Mouse (Mus musculus): ENCODE measurements around the gene Bglap. TPM values are rescaled to one million over a fixed set of nuclear protein-coding genes. Genes with fewer than 3 reads are reported as not detected.

The Bglap gene
- polyA plus RNA-seq, 1 experiment from 2014 or later: not detected

- Histone ChIP-seq H3K27ac (ENCODE audit: low read depth, low read length) (no peak overlapping the region), H3K4me2 (no peak overlapping the region), H3K9ac (ENCODE audit: low read depth, low read length) (no peak overlapping the region), H3K4me3 (ENCODE audit: low read depth, low read length) (no peak overlapping the region), H3K27me3 (ENCODE audit: control insufficient read depth, insufficient read depth, low read length) (no peaks in the 10 kb centered on the region), H3K36me3 (ENCODE audit: control insufficient read depth, insufficient read depth, low read length) (peaks cover 76% of the 10 kb centered on the region), H3K4me1 (ENCODE audit: control insufficient read depth, insufficient read depth, low read length) (no peaks in the 10 kb centered on the region), H3K9me3 (replicated peaks; ENCODE audit: control insufficient read depth, low read length) (no peaks in the 10 kb centered on the region)
- 75% methylated on average over 13 of the region's 13 CpGs for WGBS (ENCODE audit: insufficient replicate concordance)
- no peak for ATAC-seq (replicated peaks; ENCODE audit: insufficient number of reproducible peaks, low FRiP score, low TSS enrichment)
Observed at GRCm38 (mm10) chr3:88350732-88351131, 33.5 kb downstream of the Bglap start.

GRCm38 (mm10) chr3:88339006-88339405 is 45.3 kb downstream of the Bglap start:
- H3K4me2 ChIP-seq: peak overlapping the region; percentile 63; the same call in 1 of the 2 replicates
- H3K27ac ChIP-seq (ENCODE audit: low read depth, low read length): no peak overlapping the region; the same call in 1 of the 2 replicates
- WGBS (ENCODE audit: insufficient replicate concordance): 68% methylated on average over 3 of the region's 3 CpGs
- H3K9me3 ChIP-seq (replicated peaks; ENCODE audit: control insufficient read depth, low read length): no peaks in the 10 kb centered on the region
- H3K4me1 ChIP-seq (ENCODE audit: control insufficient read depth, insufficient read depth, low read length): peaks cover 14% of the 10 kb centered on the region
- no peak overlapping the region for H3K9ac ChIP-seq (ENCODE audit: low read depth, low read length)
- no peak overlapping the region for H3K4me3 ChIP-seq (ENCODE audit: low read depth, low read length)
- peaks cover 24% of the 10 kb centered on the region for H3K36me3 ChIP-seq (ENCODE audit: control insufficient read depth, insufficient read depth, low read length)
- no peaks in the 10 kb centered on the region for H3K27me3 ChIP-seq (ENCODE audit: control insufficient read depth, insufficient read depth, low read length)
- no peak for ATAC-seq (replicated peaks; ENCODE audit: insufficient number of reproducible peaks, low FRiP score, low TSS enrichment)

DNA sequence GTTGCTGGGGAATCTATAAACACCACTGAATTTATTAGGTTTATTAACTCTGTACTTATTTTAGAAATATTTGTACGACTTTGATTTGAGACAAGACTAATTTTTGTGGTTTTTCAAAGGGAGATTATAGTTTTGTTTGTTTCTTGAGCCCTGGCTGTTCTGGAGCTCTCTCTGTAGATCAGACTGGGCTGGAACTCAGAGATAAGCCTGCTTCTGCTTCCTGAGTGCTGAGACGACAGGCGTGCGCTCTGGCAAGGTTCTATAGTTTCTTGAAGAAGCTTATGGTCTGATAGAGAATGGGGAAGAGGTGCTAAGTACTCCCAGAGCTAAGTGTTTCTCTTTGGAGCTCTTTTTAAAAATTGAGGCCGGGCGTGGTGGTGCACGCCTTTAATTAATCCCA is 45.9 kb downstream of the Bglap start:
- H3K4me1 ChIP-seq (ENCODE audit: control insufficient read depth, insufficient read depth, low read length): peaks cover 14% of the 10 kb centered on the region
- 71% methylated on average over 7 of the region's 7 CpGs for WGBS (ENCODE audit: insufficient replicate concordance)
- H3K4me2 ChIP-seq: peak overlapping the region; percentile 63; the same call in 1 of the 2 replicates
- H3K9ac ChIP-seq (ENCODE audit: low read depth, low read length): no peak overlapping the region
- H3K4me3 ChIP-seq (ENCODE audit: low read depth, low read length): no peak overlapping the region
- no peak for ATAC-seq (replicated peaks; ENCODE audit: insufficient number of reproducible peaks, low FRiP score, low TSS enrichment)
- no peaks in the 10 kb centered on the region for H3K9me3 ChIP-seq (replicated peaks; ENCODE audit: control insufficient read depth, low read length)
- no peak overlapping the region; the same call in 1 of the 2 replicates for H3K27ac ChIP-seq (ENCODE audit: low read depth, low read length)
- peaks cover 18% of the 10 kb centered on the region for H3K36me3 ChIP-seq (ENCODE audit: control insufficient read depth, insufficient read depth, low read length)
- H3K27me3 ChIP-seq (ENCODE audit: control insufficient read depth, insufficient read depth, low read length): no peaks in the 10 kb centered on the region

DNA sequence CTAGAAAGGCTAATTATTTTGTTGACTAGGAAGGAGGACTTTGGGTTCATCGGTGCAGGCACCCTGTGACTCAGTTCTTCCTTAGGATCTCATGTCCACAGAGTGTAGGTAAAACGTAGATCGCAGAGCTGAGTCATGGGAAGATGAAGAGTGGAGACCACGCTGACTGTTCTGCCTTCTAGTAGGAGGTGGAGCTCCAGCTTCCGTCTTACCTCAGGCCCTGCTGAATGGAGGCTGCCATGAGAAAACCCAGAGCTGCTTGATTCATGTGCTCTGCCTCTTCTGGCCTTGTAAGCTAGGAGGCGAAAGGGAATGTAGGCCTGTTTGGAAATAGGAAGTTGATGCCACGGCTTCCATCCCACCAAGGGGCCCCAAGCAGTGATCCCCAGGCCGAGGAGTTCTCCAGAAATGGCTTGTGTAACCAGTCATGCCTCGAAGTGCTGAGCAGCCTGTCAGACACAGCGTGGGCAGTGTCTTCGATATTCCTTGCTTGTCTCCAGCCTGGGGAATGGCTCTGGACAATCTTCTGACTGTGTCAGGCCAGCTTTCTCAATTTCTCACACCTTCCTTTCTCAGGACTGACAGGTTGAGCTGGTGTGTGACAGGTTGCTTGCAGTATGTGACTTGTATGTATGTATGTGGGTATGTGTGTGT is 46.8 kb downstream of the Bglap start:
- H3K4me1 ChIP-seq (ENCODE audit: control insufficient read depth, insufficient read depth, low read length): peaks cover 14% of the 10 kb centered on the region
- WGBS (ENCODE audit: insufficient replicate concordance): 65% methylated on average over 11 of the region's 11 CpGs
- peak overlapping the region; percentile 50 for H3K9ac ChIP-seq (ENCODE audit: low read depth, low read length)
- H3K9me3 ChIP-seq (replicated peaks; ENCODE audit: control insufficient read depth, low read length): no peaks in the 10 kb centered on the region
- no peak for ATAC-seq (replicated peaks; ENCODE audit: insufficient number of reproducible peaks, low FRiP score, low TSS enrichment)
- peak overlapping the region; percentile 94 for H3K27ac ChIP-seq (ENCODE audit: low read depth, low read length)
- no peaks in the 10 kb centered on the region for H3K27me3 ChIP-seq (ENCODE audit: control insufficient read depth, insufficient read depth, low read length)
- peaks cover 10% of the 10 kb centered on the region for H3K36me3 ChIP-seq (ENCODE audit: control insufficient read depth, insufficient read depth, low read length)
- peak overlapping the region; percentile 63 for H3K4me2 ChIP-seq
- H3K4me3 ChIP-seq (ENCODE audit: low read depth, low read length): peak overlapping the region; percentile 89

DNA sequence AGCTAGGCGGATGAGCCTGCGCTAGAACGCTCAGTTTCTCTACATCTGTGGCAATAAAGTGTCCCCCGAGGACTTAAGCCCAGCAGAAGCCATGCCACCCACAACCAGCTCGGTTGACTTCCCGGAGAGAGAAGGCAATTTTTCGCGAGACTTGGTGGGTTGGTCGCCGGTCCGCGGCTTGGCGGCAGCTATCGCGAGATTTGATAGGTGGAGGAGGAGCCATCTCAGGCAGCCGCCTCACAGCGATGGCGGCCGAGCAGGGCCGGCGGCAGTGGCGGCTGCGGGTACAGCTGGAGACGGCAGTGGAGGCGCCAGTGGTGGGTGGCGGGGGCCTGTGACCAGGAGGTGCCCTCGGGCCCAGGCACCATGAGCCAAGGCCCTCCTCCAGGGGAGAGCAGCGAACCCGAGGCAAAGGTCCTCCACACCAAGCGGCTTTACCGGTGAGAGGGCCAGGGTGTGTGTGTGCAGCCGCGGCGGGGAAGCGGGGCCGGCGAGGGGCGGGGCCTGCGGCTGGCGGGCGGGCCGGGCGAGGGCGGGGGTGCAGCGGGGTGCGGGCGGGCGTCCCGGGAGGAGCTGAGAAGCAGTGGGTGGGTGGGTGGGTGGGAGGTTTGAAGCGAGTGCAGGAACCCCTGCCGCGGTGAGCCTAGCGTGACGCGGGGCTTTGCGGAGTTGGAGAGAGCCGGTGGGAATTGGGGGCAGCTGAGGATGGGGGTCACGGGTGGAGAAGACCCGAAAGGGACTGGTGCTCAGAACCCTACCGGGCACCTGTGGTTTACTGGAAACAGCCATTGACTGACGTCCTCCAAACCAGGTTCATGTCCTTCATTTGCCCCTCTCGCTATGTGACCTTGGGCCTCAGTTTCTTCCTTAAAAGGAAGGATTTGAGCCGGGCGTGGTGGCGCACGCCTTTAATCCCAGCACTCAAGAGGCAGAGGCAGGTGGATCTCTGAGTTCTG is 47.9 kb downstream of the Bglap start, which contains the start of the genes Tmem79 and Smg5:
TSS of gene Tmem79 (minus strand) at position 91 of the 956 bp plus-strand sequence.
TSS of gene Smg5 (plus strand) at position 203 of the 956 bp plus-strand sequence.
- peak within 1 kb of the TSS; percentile 89 for H3K4me3 ChIP-seq (ENCODE audit: low read depth, low read length)
- peaks cover 14% of the 10 kb centered on the region for H3K4me1 ChIP-seq (ENCODE audit: control insufficient read depth, insufficient read depth, low read length)
- no peaks in the 10 kb centered on the region for H3K9me3 ChIP-seq (replicated peaks; ENCODE audit: control insufficient read depth, low read length)
- 1% methylated on average over 54 of the region's 66 CpGs for WGBS (ENCODE audit: insufficient replicate concordance)
- peak within 1 kb of the TSS; percentile 97 for H3K9ac ChIP-seq (ENCODE audit: low read depth, low read length)
- no peaks in the 10 kb centered on the region for H3K36me3 ChIP-seq (ENCODE audit: control insufficient read depth, insufficient read depth, low read length)
- ATAC-seq (replicated peaks; ENCODE audit: insufficient number of reproducible peaks, low FRiP score, low TSS enrichment): peak; percentile 86
- H3K4me2 ChIP-seq: peak within 1 kb of the TSS; percentile 82
- peak within 1 kb of the TSS; percentile 94 for H3K27ac ChIP-seq (ENCODE audit: low read depth, low read length)
- H3K27me3 ChIP-seq (ENCODE audit: control insufficient read depth, insufficient read depth, low read length): no peaks in the 10 kb centered on the region

DNA sequence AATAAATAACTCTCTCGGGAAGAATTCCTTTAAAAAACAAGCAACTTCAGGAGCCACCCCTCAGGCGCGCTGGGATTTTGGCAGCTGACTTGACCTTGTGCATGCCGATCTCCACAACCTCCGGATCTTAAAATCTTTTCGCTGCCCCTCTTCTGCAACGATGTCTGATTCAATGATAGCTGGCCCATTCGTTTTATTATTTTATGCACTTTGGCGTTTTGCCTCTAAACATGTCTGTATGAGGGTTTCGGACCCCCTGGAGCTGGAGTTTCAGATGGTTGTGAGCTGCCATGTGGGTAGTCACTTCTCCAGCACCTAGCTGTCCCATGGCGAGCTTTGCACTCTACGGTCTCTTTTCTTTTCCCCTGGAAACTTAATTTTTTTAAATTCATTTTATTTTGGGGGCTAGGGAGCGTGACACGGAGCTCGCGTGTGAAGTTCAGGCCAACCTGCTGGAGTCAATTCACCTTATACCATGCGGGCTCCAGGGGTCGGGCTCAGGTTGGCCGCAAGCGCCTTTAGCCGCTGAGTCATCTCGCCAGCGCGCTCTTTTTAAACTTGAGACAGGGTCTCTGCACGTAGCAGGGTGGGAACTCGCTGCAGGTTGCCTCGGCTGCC is 48.7 kb downstream of the Bglap start:
- Histone ChIP-seq H3K27ac (ENCODE audit: low read depth, low read length) (peak overlapping the region; percentile 94), H3K27me3 (ENCODE audit: control insufficient read depth, insufficient read depth, low read length) (no peaks in the 10 kb centered on the region), H3K4me3 (ENCODE audit: low read depth, low read length) (peak overlapping the region; percentile 89), H3K9me3 (replicated peaks; ENCODE audit: control insufficient read depth, low read length) (no peaks in the 10 kb centered on the region), H3K4me2 (peak overlapping the region; percentile 82), H3K4me1 (ENCODE audit: control insufficient read depth, insufficient read depth, low read length) (peaks cover 14% of the 10 kb centered on the region), H3K9ac (ENCODE audit: low read depth, low read length) (peak overlapping the region; percentile 97), H3K36me3 (ENCODE audit: control insufficient read depth, insufficient read depth, low read length) (no peaks in the 10 kb centered on the region)
- 0 out of 2 replicates have a peak, but pooled peaks have one; percentile 44 for ATAC-seq (replicated peaks; ENCODE audit: insufficient number of reproducible peaks, low FRiP score, low TSS enrichment)
- under 1% methylated on average over 27 of the region's 27 CpGs for WGBS (ENCODE audit: insufficient replicate concordance)

DNA sequence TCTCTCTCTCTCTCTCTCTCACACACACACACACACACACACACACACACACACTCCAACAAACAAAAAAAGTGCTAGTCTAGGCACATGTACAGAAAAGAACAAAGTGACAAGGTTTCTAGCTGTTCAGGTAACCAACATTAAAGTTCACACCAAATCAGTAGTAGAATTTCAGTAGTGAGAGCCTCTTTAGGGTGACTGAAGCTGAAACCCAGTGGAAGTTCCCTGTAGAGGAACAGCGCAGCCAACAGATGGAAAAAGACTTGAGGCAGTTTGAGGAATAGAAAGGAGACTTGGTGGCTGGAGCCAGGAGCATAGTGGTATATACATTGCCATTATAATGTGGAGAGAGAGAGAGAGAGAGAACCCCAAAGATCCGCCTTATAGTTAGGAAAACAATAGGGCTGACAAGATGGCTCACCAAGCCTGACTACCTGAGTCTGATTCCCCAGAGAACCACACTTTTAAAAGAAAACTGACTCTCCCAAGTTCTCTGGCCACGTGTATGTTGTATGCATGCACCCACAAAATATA is 49.3 kb downstream of the Bglap start:
- Histone ChIP-seq H3K27ac (ENCODE audit: low read depth, low read length) (peak overlapping the region; percentile 94), H3K4me1 (ENCODE audit: control insufficient read depth, insufficient read depth, low read length) (peaks cover 14% of the 10 kb centered on the region), H3K9me3 (replicated peaks; ENCODE audit: control insufficient read depth, low read length) (no peaks in the 10 kb centered on the region), H3K9ac (ENCODE audit: low read depth, low read length) (peak overlapping the region; percentile 97), H3K27me3 (ENCODE audit: control insufficient read depth, insufficient read depth, low read length) (no peaks in the 10 kb centered on the region), H3K4me2 (peak overlapping the region; percentile 82), H3K4me3 (ENCODE audit: low read depth, low read length) (peak overlapping the region; percentile 89), H3K36me3 (ENCODE audit: control insufficient read depth, insufficient read depth, low read length) (no peaks in the 10 kb centered on the region)
- ATAC-seq (replicated peaks; ENCODE audit: insufficient number of reproducible peaks, low FRiP score, low TSS enrichment): no peak
- WGBS (ENCODE audit: insufficient replicate concordance): 33% methylated on average over 3 of the region's 3 CpGs

All from heart, embryonic 11.5 days (tissue).